Mouse (Mus musculus) G1E-ER4 (cell line): ENCODE results near the gene Babam1. TPM values are rescaled to one million over a fixed set of nuclear protein-coding genes. Genes with fewer than 3 reads are reported as not detected.

Experiments
- GATA1 ChIP-seq: IDR thresholded peaks from one replicate; pipeline ENCODE4 v1.8.0; 2012; ENCODE audit warnings: low read length, inconsistent platforms
- polyA plus RNA-seq: library from polyadenylated mRNA; stranded (reverse); fragments of >175 nt; gene quantifications from 2 replicates; pipeline ENCODE4 v1.2.3, GENCODE M21; 2012

The Babam1 gene
- polyA plus RNA-seq, 1 experiment = 153 TPM

- no peak for TF ChIP-seq GATA1
These were observed 20.1 kb upstream of the Babam1 start for GRCm38 (mm10) chr8:71376423-71377030.

DNA sequence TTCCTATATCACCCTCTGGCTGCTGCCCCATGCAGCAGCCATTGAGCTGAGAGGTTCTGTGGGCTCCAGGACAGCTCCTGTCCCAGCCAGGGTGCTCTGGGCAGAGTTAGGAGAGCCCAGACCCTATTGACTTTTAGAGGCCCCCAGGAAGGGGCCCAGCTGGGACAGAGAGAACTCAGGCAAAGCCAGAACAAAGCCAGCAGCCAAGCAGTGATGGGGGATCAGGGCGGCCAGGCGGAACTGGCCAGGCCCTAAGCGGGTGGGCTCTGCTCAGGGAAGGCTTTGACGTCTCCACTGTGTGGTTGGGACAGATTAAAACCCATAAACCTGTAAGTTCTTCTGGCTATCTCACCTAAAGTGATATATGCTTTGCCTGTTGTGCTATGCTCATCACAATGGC lies 17.7 kb upstream of the Babam1 start:
- TF ChIP-seq GATA1 = no peak

GRCm38 (mm10) chr8:71379512-71380075 lies 17.1 kb upstream of the Babam1 start:
- TF ChIP-seq GATA1 = no peak

DNA sequence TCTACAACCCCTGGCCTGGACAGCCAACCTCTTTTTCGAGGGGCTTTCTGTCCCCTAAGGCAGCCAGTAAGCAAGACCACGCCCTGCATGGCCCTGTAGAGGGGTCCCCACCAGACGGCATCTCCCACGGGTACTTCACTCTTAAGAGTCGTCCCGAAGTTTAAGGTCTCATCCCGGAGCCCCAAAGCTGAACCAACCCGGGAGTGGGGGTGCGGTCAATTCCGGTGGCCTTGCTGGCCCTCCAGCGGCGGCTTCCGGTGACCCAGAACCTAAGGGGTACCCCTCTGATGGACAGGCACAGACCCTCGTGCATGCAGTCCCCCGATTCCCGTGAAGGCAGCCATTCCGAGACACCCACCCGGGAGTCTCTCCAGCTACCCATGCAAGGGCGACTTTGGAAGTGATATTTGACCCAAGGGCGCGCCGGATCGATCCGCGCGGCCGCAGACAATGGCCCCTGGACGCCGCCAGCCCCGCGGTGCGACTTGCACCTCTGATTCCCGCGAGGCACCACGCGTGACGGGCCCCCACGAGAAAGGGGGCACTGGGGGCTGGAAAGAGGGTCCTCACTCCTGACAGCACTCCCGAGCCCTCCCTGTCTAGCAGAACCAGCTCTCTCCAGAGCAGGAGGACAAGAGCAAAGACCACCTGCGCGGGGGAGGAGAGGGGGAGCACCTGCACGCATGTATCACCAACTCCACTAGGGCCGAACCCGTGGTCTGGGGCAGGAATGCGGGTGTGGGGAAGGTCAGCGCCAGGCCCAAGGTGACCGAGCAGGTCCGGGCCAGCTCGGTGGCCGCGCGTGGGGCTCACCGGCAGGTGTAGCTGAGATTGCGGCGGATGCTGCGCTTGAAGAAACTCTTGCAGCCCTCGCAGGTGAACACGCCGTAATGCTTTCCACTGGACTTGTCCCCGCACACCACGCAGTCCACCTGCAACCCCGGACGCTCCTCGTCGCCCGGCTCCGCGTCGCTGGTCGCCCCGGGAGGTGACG lies 16.2 kb upstream of the Babam1 start:
- TF ChIP-seq GATA1 = no peak

DNA sequence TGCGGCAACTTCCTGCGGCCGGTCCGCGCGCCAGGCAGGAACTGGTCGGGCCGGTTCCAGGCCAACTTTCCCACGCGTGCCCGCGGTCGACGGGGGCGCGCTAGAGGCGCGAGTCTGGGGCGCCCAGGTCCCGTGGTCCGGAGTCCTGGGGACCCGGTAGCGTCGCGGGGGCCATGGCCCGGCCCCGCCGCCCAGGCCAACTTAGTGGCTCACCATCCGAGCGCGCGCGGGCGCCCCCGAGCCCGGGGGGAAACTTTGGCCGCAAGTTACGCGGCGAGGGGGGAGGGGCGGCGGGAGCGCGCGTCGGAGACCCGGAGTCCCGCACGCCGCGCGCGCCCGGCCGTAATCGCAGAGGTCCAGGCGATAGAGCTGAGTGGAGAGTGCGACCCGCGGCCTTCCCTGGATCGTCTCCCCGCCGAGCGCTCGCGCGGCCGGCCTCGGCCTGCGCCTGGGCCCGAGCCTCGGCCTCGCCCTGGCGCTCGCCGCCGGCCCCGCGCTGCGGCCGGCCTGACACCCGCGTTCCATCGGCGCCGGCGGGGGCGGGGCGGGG lies 15.2 kb upstream of the Babam1 start, which contains the start of gene Nr2f6:
Gene Nr2f6 (minus strand): TSS at position 540 of the 550 bp plus-strand sequence.
- TF ChIP-seq GATA1 = no peak

- TF ChIP-seq GATA1 = no peak
These were observed 14.4 kb upstream of the Babam1 start for GRCm38 (mm10) chr8:71381971-71382961.

- no peak for TF ChIP-seq GATA1
These were observed 13.3 kb upstream of the Babam1 start for GRCm38 (mm10) chr8:71383396-71383795.

- TF ChIP-seq GATA1 = no peak
These were observed 12.8 kb upstream of the Babam1 start for GRCm38 (mm10) chr8:71383860-71384259.

DNA sequence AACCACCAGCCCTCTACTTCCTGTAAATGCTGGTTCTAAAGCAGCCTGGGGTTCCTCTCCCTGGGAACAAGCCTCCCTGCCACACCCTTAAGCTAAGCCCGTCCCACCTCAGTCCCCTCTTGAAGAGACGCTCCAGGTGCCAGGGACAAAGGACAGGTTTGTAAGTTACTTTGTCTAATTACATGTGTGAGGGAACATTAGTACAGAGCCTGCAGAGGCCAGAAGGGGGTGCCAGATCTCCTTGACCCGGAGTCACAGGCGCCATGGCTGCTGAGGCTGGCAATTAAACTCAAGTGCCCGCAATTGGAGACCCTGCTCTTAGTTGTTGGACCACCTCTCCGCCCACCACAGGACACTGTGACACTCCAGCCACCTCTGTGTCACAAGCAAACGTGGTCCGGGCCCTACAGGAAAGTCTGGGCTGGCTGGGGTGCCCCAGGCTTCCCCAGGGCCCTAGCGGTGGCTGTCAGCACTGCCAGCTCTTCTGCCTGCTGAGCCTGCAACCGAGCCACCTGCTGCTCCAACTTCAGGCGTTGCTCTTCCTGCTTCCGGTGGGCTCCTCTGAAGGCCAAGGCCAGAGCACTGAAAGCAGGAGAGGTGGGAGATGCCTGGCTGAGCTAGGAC lies 11.3 kb upstream of the Babam1 start:
- TF ChIP-seq GATA1 = no peak

- TF ChIP-seq GATA1 = no peak
These were observed 8.4 kb upstream of the Babam1 start for GRCm38 (mm10) chr8:71388267-71388666.

DNA sequence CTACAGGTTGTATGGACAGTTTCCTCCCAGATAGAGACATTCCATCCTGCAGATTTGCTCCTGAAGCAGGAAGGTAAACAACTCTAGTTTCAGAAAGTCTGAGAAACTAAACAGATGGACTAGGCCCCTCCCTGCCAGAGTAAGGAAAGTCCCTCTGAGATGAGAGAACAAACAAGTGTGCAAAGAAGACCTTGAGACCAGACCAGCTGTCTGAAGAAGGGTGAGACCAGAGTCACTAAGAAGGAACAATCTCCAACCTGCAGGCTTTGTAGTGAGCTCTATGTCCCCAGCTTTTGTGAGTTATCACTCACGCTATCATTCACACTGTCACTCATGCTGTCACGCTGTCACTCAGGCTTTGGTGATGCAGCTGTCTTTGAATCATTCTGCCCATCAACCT lies 5.0 kb upstream of the Babam1 start:
- TF ChIP-seq GATA1 = no peak

DNA sequence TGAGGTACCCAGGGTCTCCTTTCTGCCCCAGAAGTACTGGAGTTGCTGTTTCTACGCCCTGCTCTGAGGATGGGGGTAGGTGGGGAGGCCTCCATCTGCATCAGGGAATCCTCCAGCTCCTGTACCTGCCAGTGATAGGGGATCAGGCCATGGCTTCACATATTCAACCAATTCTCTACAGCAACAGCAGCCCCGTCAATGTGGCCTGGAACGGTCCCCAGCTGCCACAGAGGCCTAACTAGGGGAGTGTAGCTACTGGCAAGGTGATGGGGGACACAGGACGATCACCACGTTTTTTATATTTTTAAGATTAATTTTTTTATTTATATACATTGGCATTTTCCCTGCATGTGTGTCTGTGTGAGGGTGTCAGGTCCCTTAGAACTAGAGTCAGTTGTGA lies 4.3 kb upstream of the Babam1 start:
- TF ChIP-seq GATA1 = no peak

- no peak for TF ChIP-seq GATA1
These were observed 3.8 kb upstream of the Babam1 start for GRCm38 (mm10) chr8:71392871-71393270.

DNA sequence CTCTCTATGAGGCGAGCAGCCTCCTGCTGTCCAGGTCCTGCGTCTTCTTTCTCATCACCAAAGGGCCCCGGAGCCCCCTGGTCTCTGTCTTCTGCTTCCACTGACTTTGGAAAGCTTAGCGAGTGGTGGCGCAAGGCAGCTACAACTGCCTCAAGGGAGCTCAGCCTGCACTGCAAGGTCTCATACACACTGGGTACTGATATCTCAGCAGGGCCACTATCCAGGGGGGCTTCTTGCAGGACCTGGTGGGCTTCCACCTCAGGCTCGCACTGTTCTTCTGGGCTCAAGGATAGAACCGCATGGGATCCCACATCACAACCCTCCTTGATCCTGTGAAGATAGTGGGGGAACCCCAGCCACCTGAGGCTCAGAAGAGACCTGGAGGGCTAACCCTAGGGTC lies 2.2 kb upstream of the Babam1 start:
- TF ChIP-seq GATA1 = no peak

DNA sequence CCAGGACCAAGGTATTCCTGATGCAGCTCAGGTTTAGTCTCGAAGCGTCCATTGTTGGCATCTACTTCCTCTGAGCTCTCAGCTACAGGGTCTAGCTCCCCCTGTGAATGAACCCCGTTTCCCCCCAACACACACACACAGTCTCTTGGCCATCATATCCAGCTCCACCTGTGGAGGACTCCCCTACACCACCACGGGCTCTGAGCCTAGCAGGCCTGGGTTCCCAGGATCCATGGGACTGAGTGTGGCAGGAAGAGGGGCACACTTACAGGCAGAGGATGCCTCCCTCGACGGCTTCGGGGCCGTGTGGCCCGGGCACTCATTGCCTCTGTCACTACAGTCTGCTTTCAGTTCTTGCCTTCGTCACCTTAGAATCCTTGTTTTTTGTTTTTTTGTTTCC lies 1.6 kb upstream of the Babam1 start:
- TF ChIP-seq GATA1 = no peak
